Mouse (Mus musculus) urinary bladder, postnatal 0 days (tissue): ENCODE measurements around the gene Lztr1. TPM values are rescaled to one million over a fixed set of nuclear protein-coding genes. Genes with fewer than 3 reads are reported as not detected.

Source experiments
- polyA plus RNA-seq: library from polyadenylated mRNA; unstranded; fragments of >200 nt; fragmentation: Nextera tagmentation; extraction: Ambion mirVana; gene quantifications from 2 replicates; pipeline ENCODE4 v1.2.1, GENCODE M21; 2015

Lztr1 gene
- polyA plus RNA-seq, result 35.7 and 35.8 TPM in 2 replicates

DNA sequence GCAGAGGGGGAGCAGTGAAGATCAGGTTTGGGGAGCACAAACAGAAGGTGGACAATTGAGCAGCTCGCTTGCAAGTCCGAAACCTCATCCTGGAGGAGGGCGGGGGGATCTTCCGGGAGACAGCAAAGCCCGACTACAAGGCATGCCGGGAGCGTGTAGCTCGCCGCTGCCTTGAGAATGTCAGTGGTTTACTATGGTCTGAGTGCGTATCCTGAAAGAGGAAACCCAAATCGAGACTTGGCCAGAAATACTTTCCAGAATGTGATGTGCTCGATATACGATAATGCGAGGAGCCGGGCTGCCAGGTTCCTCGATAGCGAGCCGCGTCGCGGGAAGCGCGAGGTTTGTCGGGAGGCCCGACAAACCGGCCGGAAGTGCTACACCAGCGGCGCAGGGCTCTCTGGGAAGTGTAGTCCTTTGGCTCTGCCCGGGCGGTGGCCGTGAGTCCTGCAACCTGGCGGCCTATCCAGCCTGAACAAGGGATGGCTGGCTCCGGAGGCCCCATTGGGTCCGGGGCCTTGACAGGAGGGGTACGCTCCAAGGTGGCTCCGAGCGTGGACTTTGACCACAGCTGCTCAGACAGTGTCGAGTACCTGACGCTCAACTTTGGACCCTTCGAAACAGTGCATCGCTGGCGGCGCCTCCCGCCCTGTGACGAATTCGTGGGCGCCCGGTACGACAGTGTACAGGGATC, at the start of gene Lztr1:
Lztr1 (plus strand) TSS at position 143 of the 694 bp plus-strand sequence.

GRCm38 (mm10) chr16:17489469-17490111, 18.9 kb upstream of the Lztr1 start, which contains the start of gene Aifm3:
TSS of gene Aifm3 (plus strand) at chr16:17489611.

GRCm38 (mm10) chr16:17530640-17531288, 22.3 kb downstream of the Lztr1 start, which contains the start of gene Thap7:
TSS of gene Thap7 (minus strand) at chr16:17531136.

GRCm38 (mm10) chr16:17561128-17561750, 52.8 kb downstream of the Lztr1 start, which contains the start of gene Lrrc74b:
TSS of gene Lrrc74b (minus strand) at chr16:17561247.

GRCm38 (mm10) chr16:17561751-17562208, 53.3 kb downstream of the Lztr1 start, which contains the start of gene P2rx6:
TSS of gene P2rx6 (plus strand) at chr16:17561885.

Other genes starting within 250 kb of the Lztr1 start
- gene Tmem191c, start 232.6 kb upstream of the Lztr1 start, polyA plus RNA-seq, result 10.1 and 10.8 TPM in 2 replicates
- gene Serpind1, start 177.3 kb upstream of the Lztr1 start, polyA plus RNA-seq, result 0.24 and 0.35 TPM in 2 replicates
- gene Snap29, start 102.7 kb upstream of the Lztr1 start, polyA plus RNA-seq, result 12.3 and 13.3 TPM in 2 replicates
- 17.7 and 19.5 TPM in 2 replicates for gene Pi4ka, start 102.4 kb upstream of the Lztr1 start, polyA plus RNA-seq
- 30.0 and 30.1 TPM in 2 replicates for gene Crkl, start 56.7 kb upstream of the Lztr1 start, polyA plus RNA-seq
- 0.06 and 0.08 TPM in 2 replicates for gene Aifm3, start 19.1 kb upstream of the Lztr1 start, polyA plus RNA-seq
- 43.0 and 44.5 TPM in 2 replicates for gene Thap7, start 22.4 kb downstream of the Lztr1 start, polyA plus RNA-seq
- gene Lrrc74b, start 52.6 kb downstream of the Lztr1 start, polyA plus RNA-seq, result 0.07 and 0.10 TPM in 2 replicates
- gene P2rx6, start 53.2 kb downstream of the Lztr1 start, polyA plus RNA-seq, result 1.2 and 1.5 TPM in 2 replicates
- 8.8 and 9.6 TPM in 2 replicates for gene Slc7a4, start 74.5 kb downstream of the Lztr1 start, polyA plus RNA-seq
- gene Smpd4, start 110.7 kb downstream of the Lztr1 start, polyA plus RNA-seq, result 9.0 and 9.5 TPM in 2 replicates
- 3.1 and 4.2 TPM in 2 replicates for gene Ccdc74a, start 137.8 kb downstream of the Lztr1 start, polyA plus RNA-seq
- 31.4 and 35.8 TPM in 2 replicates for gene Med15, start 224.2 kb downstream of the Lztr1 start, polyA plus RNA-seq